Mouse (Mus musculus): ENCODE results near the gene Cdk13. TPM values are rescaled to one million over a fixed set of nuclear protein-coding genes. Genes with fewer than 3 reads are reported as not detected.

Gene Cdk13
- total RNA-seq, 2 experiments from 2014 or later, result 90.3 to 94.3 TPM

Other genes with a start within 250 kb of the Cdk13 start
- gene Mplkip, start 109.9 kb downstream of the Cdk13 start, total RNA-seq (2015), result 58.3 and 65.4 TPM in 2 replicates
- gene Mplkip, start 109.9 kb downstream of the Cdk13 start, total RNA-seq (2017), result 28.7 and 30.5 TPM in 2 replicates
- 0.18 and 0.73 TPM in 2 replicates for gene Sugct, start 109.5 kb downstream of the Cdk13 start, total RNA-seq (2015)
- gene Sugct, start 109.5 kb downstream of the Cdk13 start, total RNA-seq (2017), result 0.11 and 0.98 TPM in 2 replicates
- 31.0 and 37.9 TPM in 2 replicates for gene Rala, start 139.1 kb upstream of the Cdk13 start, total RNA-seq (2015)
- 44.8 and 49.2 TPM in 2 replicates for gene Rala, start 139.1 kb upstream of the Cdk13 start, total RNA-seq (2017)
- 7.4 and 9.8 TPM in 2 replicates for gene Yae1d1, start 188.3 kb upstream of the Cdk13 start, total RNA-seq (2015)
- 3.7 and 7.0 TPM in 2 replicates for gene Yae1d1, start 188.3 kb upstream of the Cdk13 start, total RNA-seq (2017)

All from megakaryocyte, adult 5-6 weeks (primary cell).